Mouse (Mus musculus): ENCODE data around the gene Cib1. TPM values are rescaled to one million over a fixed set of nuclear protein-coding genes. Genes with fewer than 3 reads are reported as not detected.
A peak's percentile ranks its signal among the peaks of the same experiment; 100 is the strongest.

The Cib1 gene
- polyA plus RNA-seq (2015; fragmentation: Nextera tagmentation; extraction: Ambion mirVana) = 141 and 167 TPM in 2 replicates

- H3K9ac ChIP-seq (ENCODE audit: low read length) = peak within 1 kb of the TSS; percentile 78
- ATAC-seq (ENCODE audit: insufficient read depth, low FRiP score) = peak; percentile 99
Observed at GRCm38 (mm10) chr7:80232489-80233029, at the start of gene Cib1, which contains the start of gene Gdpgp1. Cib1 (minus strand) TSS chr7:80232813. Gdpgp1 (plus strand) TSS chr7:80232865.

GRCm38 (mm10) chr7:80281646-80282045, 49.0 kb upstream of the Cib1 start:
- Histone ChIP-seq H3K4me3 (replicated peaks; ENCODE audit: low read length) (no peak overlapping the region), H3K4me2 (ENCODE audit: low read depth, low read length) (no peak overlapping the region), H3K27ac (ENCODE audit: low read length) (no peak overlapping the region), H3K9ac (ENCODE audit: low read length) (no peak overlapping the region), H3K4me1 (ENCODE audit: control insufficient read depth, insufficient read depth, low read length) (no peaks in the 10 kb centered on the region), H3K27me3 (ENCODE audit: control insufficient read depth, insufficient read depth, low read length) (no peaks in the 10 kb centered on the region), H3K36me3 (ENCODE audit: control insufficient read depth, insufficient read depth, low read length) (peaks cover 11% of the 10 kb centered on the region; the same call in 1 of the 2 replicates), H3K9me3 (replicated peaks; ENCODE audit: control insufficient read depth, low read length) (no peaks in the 10 kb centered on the region)
- no peak for ATAC-seq (ENCODE audit: insufficient read depth, low FRiP score)
- 89% methylated on average over 3 of the region's 3 CpGs for WGBS

More at GRCm38 (mm10) chr7:80232489-80233029, at the start of gene Cib1, which contains the start of gene Gdpgp1:
- Histone ChIP-seq H3K27me3 (ENCODE audit: control insufficient read depth, insufficient read depth, low read length) (no peaks in the 10 kb centered on the region), H3K27ac (ENCODE audit: low read length) (peak within 1 kb of the TSS; percentile 89), H3K4me2 (ENCODE audit: low read depth, low read length) (peak within 1 kb of the TSS; percentile 65), H3K4me3 (replicated peaks; ENCODE audit: low read length) (peak within 1 kb of the TSS; percentile 84), H3K9me3 (replicated peaks; ENCODE audit: control insufficient read depth, low read length) (no peaks in the 10 kb centered on the region), H3K4me1 (ENCODE audit: control insufficient read depth, insufficient read depth, low read length) (peaks cover 5% of the 10 kb centered on the region; the same call in 1 of the 2 replicates), H3K36me3 (ENCODE audit: control insufficient read depth, insufficient read depth, low read length) (no peaks in the 10 kb centered on the region)
- WGBS = under 1% methylated on average over 48 of the region's 56 CpGs

- WGBS = 85% methylated on average over 2 of the region's 2 CpGs
- Histone ChIP-seq H3K27ac (ENCODE audit: low read length) (no peak overlapping the region), H3K4me2 (ENCODE audit: low read depth, low read length) (no peak overlapping the region), H3K4me3 (replicated peaks; ENCODE audit: low read length) (no peak overlapping the region), H3K9me3 (replicated peaks; ENCODE audit: control insufficient read depth, low read length) (no peaks in the 10 kb centered on the region), H3K4me1 (ENCODE audit: control insufficient read depth, insufficient read depth, low read length) (no peaks in the 10 kb centered on the region), H3K36me3 (ENCODE audit: control insufficient read depth, insufficient read depth, low read length) (peaks cover 17% of the 10 kb centered on the region; the same call in 1 of the 2 replicates), H3K27me3 (ENCODE audit: control insufficient read depth, insufficient read depth, low read length) (no peaks in the 10 kb centered on the region), H3K9ac (ENCODE audit: low read length) (no peak overlapping the region)
- ATAC-seq (ENCODE audit: insufficient read depth, low FRiP score) = no peak
Observed at GRCm38 (mm10) chr7:80280998-80281397, 48.4 kb upstream of the Cib1 start.

- no peak overlapping the region for H3K9ac ChIP-seq (ENCODE audit: low read length)
- no peak overlapping the region for H3K4me2 ChIP-seq (ENCODE audit: low read depth, low read length)
- H3K9me3 ChIP-seq (replicated peaks; ENCODE audit: control insufficient read depth, low read length) = no peaks in the 10 kb centered on the region; the same call in 1 of the 2 replicates
- no peak overlapping the region for H3K27ac ChIP-seq (ENCODE audit: low read length)
- WGBS = 83% methylated on average over 10 of the region's 10 CpGs
- H3K27me3 ChIP-seq (ENCODE audit: control insufficient read depth, insufficient read depth, low read length) = no peaks in the 10 kb centered on the region
- peaks cover 20% of the 10 kb centered on the region for H3K36me3 ChIP-seq (ENCODE audit: control insufficient read depth, insufficient read depth, low read length)
- H3K4me1 ChIP-seq (ENCODE audit: control insufficient read depth, insufficient read depth, low read length) = no peaks in the 10 kb centered on the region
- ATAC-seq (ENCODE audit: insufficient read depth, low FRiP score) = no peak
- no peak overlapping the region for H3K4me3 ChIP-seq (replicated peaks; ENCODE audit: low read length)
Observed at GRCm38 (mm10) chr7:80280032-80280431, 47.4 kb upstream of the Cib1 start.

GRCm38 (mm10) chr7:80276374-80276773, 43.8 kb upstream of the Cib1 start:
- no peak overlapping the region for H3K4me3 ChIP-seq (replicated peaks; ENCODE audit: low read length)
- no peaks in the 10 kb centered on the region for H3K4me1 ChIP-seq (ENCODE audit: control insufficient read depth, insufficient read depth, low read length)
- H3K27me3 ChIP-seq (ENCODE audit: control insufficient read depth, insufficient read depth, low read length) = no peaks in the 10 kb centered on the region
- 97% methylated on average over 4 of the region's 4 CpGs for WGBS
- no peak overlapping the region for H3K4me2 ChIP-seq (ENCODE audit: low read depth, low read length)
- no peak overlapping the region for H3K27ac ChIP-seq (ENCODE audit: low read length)
- ATAC-seq (ENCODE audit: insufficient read depth, low FRiP score) = no peak
- H3K36me3 ChIP-seq (ENCODE audit: control insufficient read depth, insufficient read depth, low read length) = peaks cover 32% of the 10 kb centered on the region
- peaks cover 8% of the 10 kb centered on the region for H3K9me3 ChIP-seq (replicated peaks; ENCODE audit: control insufficient read depth, low read length)
- no peak overlapping the region for H3K9ac ChIP-seq (ENCODE audit: low read length)

GRCm38 (mm10) chr7:80273456-80273855, 40.8 kb upstream of the Cib1 start:
- peaks cover 32% of the 10 kb centered on the region for H3K36me3 ChIP-seq (ENCODE audit: control insufficient read depth, insufficient read depth, low read length)
- no peak overlapping the region for H3K4me2 ChIP-seq (ENCODE audit: low read depth, low read length)
- 0 out of 2 replicates have a peak, but pooled peaks cover 4% of the 10 kb centered on the region for H3K4me1 ChIP-seq (ENCODE audit: control insufficient read depth, insufficient read depth, low read length)
- H3K27me3 ChIP-seq (ENCODE audit: control insufficient read depth, insufficient read depth, low read length) = no peaks in the 10 kb centered on the region
- no peak overlapping the region for H3K27ac ChIP-seq (ENCODE audit: low read length)
- H3K9me3 ChIP-seq (replicated peaks; ENCODE audit: control insufficient read depth, low read length) = peaks cover 8% of the 10 kb centered on the region
- WGBS = 84% methylated on average over 2 of the region's 2 CpGs
- no peak for ATAC-seq (ENCODE audit: insufficient read depth, low FRiP score)
- H3K9ac ChIP-seq (ENCODE audit: low read length) = no peak overlapping the region
- H3K4me3 ChIP-seq (replicated peaks; ENCODE audit: low read length) = no peak overlapping the region

GRCm38 (mm10) chr7:80269751-80270255, 37.2 kb upstream of the Cib1 start:
- peak; percentile 16; the same call in 1 of the 2 replicates for ATAC-seq (ENCODE audit: insufficient read depth, low FRiP score)

GRCm38 (mm10) chr7:80268897-80269750, 36.5 kb upstream of the Cib1 start, which contains the start of gene Vps33b:
Vps33b (plus strand) TSS chr7:80269649.
- WGBS = 3% methylated on average over 21 of the region's 21 CpGs
- Histone ChIP-seq H3K4me3 (replicated peaks; ENCODE audit: low read length) (peak within 1 kb of the TSS; percentile 73), H3K27me3 (ENCODE audit: control insufficient read depth, insufficient read depth, low read length) (no peaks in the 10 kb centered on the region), H3K27ac (ENCODE audit: low read length) (peak within 1 kb of the TSS; percentile 66), H3K9me3 (replicated peaks; ENCODE audit: control insufficient read depth, low read length) (peaks cover under 1% of the 10 kb centered on the region; the same call in 1 of the 2 replicates), H3K36me3 (ENCODE audit: control insufficient read depth, insufficient read depth, low read length) (peaks cover 28% of the 10 kb centered on the region), H3K4me2 (ENCODE audit: low read depth, low read length) (peak within 1 kb of the TSS; percentile 68), H3K9ac (ENCODE audit: low read length) (peak within 1 kb of the TSS; percentile 81), H3K4me1 (ENCODE audit: control insufficient read depth, insufficient read depth, low read length) (0 out of 2 replicates have a peak, but pooled peaks cover 4% of the 10 kb centered on the region)
- ATAC-seq (ENCODE audit: insufficient read depth, low FRiP score) = peak; percentile 93

More at GRCm38 (mm10) chr7:80269751-80270255, 37.2 kb upstream of the Cib1 start:
- H3K4me3 ChIP-seq (replicated peaks; ENCODE audit: low read length) = peak overlapping the region; percentile 73
- H3K27ac ChIP-seq (ENCODE audit: low read length) = peak overlapping the region; percentile 46
- H3K27me3 ChIP-seq (ENCODE audit: control insufficient read depth, insufficient read depth, low read length) = no peaks in the 10 kb centered on the region
- 0 out of 2 replicates have a peak, but pooled peaks cover 4% of the 10 kb centered on the region for H3K4me1 ChIP-seq (ENCODE audit: control insufficient read depth, insufficient read depth, low read length)
- H3K4me2 ChIP-seq (ENCODE audit: low read depth, low read length) = peak overlapping the region; percentile 68
- peaks cover 7% of the 10 kb centered on the region for H3K9me3 ChIP-seq (replicated peaks; ENCODE audit: control insufficient read depth, low read length)
- peaks cover 28% of the 10 kb centered on the region for H3K36me3 ChIP-seq (ENCODE audit: control insufficient read depth, insufficient read depth, low read length)
- peak overlapping the region; percentile 81 for H3K9ac ChIP-seq (ENCODE audit: low read length)
- 1% methylated on average over 23 of the region's 23 CpGs for WGBS

Measured in stomach, embryonic 16.5 days (tissue).